Mouse (Mus musculus): ENCODE measurements around the gene 4931406P16Rik. TPM values are rescaled to one million over a fixed set of nuclear protein-coding genes. Genes with fewer than 3 reads are reported as not detected.

Gene 4931406P16Rik
- polyA plus RNA-seq, 3 experiments from 2014 or later: 25.3 to 31.5 (median 30.0) TPM

DNA sequence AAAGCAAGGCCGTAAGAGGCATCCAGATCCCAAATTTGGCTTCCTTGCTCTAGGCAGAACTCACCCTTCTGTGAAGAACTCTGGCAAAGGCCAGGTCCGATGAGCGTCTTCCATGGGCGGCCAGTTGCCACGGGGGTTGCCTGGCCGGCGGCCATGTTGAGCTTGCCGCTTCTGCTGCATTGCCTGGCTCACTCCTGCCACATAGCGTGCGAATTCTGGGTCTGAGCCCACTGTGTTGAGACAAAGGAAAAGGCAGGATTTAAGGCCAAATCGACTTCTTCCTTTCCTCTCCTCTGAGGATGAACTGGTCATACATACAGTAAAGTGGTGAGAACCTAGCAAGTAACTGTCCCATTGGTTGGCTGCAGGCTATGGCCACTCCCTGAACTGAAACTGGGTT is 71.2 kb downstream of the 4931406P16Rik start:
- no peak for ATAC-seq

DNA sequence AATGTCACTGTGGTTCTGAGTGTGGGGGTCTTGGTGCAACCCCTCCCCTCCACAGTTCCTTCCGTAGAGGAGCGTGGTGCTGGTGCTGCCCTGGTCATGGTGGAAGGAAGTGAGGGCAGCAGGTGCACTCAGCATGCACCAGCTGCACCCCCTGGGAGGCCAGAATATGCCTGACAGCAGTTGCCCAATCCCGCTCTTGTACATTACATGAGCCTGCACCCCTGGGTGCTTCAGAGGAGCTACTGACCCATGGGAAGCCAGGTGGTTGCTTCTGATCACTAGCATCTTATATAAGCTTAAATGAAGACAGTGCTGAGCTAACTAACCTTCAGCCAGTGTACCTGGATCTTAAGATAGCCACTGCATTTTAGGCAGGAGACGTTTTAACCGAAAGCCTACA is 75.3 kb downstream of the 4931406P16Rik start:
- ATAC-seq: no peak

DNA sequence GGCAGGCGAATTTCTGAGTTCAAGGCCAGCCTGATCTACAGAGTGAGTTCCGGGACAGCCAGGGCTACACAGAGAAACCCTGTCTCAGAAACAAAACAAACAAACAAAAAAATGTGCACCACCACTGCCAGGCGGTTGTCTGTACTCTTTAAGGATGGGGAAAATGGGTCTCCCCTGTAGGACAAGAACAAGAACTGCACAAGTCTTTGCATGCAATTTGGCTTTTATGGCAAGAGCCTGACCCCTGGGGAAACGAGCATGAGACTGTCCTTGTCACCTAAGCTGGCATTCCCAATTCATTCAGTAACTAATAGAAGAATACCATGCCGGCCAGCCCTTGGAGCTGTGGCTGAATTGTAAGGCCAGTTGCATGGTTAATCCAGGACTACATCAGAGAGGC is 77.7 kb downstream of the 4931406P16Rik start:
- no peak for ATAC-seq

DNA sequence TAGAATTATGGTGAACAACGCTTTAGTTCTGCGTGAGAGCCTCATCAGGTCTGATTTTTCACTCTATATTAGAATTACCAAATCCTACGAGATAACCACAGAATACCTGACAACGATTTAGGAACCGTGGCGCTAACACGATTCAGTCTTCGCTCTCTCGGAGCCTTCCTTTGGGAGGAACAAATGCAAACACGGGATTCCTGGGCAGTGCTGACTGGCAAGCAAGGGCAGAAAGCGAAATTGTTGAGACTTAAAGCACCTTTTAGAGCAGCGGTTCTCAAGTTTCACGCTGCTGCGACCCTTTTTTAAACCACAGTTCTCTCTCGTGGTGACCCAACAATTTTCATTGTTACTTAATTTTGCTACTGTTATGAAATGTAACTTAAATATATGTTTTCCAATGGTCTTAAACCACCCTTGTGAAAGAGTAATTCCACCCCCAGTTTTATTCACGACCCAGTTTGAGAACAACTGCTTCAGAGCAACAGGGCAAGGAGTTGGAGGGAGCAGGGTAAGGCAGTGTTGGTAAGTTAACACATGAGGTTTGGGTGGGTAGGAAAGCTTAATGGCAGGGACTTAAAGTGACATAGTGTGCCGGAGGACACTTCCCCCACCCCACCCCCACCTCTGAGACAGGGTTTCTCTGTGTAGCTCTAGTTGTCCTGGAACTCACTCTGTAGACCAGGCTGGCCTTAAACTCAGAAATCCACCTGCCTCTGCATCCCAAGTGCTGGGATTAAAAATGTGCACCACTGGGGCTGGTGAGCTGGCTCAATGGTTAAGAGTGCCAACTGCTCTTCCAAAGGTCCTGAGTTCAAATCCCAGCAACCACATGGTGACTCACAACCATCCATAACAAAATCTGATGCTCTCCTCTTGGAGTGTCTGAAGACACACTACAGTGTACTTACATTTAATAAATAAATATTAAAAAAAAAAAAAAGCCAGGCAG is 78.5 kb downstream of the 4931406P16Rik start:
- no peak for ATAC-seq

DNA sequence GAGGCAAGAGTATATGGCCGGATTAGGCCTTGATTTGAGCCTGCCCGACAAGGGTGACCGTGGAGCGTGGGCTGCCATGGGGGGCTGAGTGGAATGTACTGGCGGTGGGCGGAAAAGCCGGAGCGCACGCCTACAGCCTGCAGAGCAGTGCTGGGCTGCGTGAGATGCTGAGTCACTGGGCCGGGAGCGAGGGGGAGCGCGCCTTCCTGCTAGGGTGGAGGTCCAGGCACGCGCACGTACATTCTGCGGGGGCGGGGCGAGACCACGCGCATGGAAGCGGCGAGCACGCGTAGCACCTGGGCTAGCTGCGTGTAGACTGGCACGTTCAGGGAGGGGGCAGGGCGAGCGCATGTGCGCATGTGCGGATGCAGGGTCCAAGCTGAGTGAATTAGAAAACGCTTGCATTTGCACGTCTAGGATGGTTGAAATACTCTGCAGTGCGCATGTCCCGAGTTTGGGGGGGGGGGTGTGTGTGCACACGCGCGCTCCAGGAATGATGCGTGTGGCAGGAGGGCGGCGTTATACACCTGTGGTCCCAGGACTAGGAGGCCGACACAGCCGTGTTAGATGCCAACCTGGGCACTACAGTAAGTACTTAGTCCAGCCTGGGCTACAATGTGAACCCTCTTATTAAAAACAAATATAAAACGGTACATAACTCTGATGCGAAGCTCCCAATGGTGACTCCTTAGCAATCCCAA is 79.3 kb downstream of the 4931406P16Rik start:
- ATAC-seq: peak; percentile 85

DNA sequence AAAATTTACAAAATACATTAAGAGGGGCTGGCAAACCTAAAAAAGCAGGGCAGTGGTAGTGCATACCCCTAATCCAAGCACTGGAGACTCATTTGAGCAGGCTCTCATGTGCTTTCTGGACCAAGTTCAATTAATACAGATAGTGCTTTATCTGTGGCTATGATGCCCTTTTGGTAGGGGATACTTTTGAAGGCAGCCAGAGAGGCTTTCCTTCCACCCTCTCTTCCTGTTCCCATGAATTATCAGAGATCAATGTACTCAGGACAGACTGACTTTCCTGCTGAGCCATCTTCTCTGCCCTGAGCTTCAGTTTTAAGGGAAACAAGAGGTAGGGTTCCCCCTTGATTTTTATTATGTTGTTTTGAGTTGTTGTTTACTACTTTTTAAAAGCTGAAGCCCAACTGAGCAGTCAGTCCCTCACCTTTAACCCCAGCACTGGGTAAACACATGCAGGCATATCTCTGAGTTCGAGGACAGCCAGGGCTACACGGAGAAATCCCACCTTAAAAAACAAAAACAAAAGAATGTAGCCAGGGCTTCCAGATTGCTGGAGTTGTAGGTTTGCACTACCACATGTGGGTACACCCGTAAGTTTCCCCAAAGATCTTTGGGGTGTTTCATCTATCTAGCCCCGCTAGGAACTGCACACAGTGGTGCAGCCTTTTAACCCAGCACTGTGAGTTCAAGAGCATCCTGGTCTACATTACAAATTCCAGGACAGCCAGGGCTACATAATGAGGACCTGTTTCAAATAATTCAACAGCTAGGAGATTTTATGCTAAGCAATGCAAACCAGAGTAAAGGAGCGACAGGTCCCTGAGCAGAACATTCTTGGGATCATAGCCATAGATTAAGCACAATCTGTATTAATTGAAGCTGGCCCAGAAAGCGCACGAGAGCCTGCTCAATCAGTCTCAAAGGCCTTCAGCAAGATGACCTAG is 80.3 kb downstream of the 4931406P16Rik start:
- ATAC-seq: no peak

DNA sequence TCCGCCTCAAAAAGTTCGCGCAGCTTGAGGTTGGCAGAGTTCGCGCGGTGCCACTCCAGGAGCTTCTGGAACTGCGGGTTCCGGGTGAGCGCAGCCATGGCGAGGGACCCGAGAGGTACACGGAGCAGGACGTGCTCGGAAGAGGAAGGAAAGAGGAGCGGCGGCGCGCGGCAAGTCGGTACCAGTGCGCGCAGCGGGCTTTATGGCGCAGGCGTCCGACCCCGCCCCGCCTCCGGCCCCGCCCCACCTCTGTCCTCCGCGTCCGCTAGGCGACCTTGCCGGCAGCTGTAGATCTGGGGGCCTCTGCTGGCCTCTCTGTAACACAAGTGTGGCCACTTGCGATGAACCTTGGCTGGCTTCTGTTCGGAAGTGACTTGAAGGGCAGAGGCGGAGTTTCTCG is 83.2 kb downstream of the 4931406P16Rik start, which contains the start of gene Gpi1:
Gpi1 (minus strand) TSS at position 221 of the 400 bp plus-strand sequence.
- ATAC-seq: peak; percentile 56

DNA sequence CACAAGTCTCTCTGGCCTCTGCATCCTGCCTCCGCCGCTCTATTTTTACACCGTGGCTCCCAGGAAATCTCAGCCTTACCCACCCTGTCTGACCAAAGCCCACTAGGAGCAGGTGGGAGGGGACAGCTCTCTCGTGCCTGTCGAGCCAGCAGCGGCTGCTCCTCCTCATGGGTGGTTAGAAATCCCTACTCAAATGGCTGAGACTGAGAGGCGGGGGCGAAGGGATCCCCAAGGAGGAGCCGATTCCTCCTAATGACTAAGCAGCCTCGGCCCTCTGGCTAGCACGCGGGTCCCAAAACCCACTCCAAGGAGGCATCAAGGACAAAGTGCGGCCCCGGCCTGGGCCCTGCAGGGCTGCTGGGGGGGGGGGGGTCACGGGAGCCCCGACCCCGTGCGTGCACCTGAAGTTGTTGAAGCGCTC is 83.7 kb downstream of the 4931406P16Rik start:
- no peak for ATAC-seq

DNA sequence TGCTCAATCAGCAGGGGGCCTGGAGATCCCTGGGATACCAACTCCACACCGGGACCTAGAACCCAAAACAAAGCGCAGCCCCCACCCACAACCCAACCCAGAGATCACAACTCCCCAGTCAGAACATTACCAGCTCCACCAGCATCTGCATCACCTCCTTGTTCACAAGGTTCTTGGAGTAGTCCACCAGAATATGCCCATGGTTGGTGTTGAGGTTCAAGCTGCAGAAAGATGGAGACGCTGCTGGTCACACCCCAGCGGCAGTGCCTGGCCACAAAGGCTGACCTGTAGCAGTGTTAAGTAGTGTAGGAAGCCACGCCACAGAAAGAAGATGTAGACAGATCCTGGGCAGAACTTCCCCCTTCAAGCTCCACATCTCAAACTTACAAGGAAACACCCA is 84.2 kb downstream of the 4931406P16Rik start:
- no peak for ATAC-seq

DNA sequence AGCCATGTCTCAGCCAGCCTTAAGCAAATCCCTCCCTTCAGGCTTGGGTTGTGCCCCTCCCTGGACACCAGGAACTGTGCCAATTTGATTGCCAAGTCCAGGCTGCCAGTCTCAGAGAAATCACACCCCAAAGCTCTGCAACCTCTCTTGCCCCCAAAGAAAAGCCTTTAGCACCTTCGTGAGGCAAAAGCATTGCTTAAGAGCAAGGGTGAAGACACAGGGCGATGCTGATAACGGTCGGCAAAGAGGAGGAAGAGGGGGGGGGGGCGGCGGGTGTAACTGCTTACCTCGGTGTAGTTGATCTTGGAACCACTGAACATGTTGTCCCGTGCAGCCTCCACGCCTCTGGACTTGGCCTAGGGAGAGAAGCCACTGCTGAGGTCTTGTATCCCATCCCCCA is 84.7 kb downstream of the 4931406P16Rik start:
- no peak for ATAC-seq

DNA sequence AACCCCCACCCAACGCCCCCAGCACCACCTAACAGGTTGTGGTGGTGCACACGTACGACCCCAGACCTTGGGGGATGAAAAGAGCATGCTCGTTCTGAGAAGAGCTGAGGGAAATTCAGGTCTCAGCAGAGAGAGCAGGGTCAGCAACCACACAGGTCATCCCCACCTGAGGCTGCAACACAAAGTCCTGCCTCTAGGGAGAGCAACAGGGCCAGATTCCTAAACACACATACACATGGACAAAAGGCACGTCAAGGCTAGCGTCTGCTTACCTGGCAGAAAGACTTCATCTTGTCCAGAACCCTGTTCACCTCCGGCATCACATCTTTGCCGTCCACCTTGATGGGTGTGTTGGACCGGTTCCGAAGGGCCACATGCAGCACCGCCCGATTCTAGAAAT is 86.5 kb downstream of the 4931406P16Rik start:
- ATAC-seq: no peak

DNA sequence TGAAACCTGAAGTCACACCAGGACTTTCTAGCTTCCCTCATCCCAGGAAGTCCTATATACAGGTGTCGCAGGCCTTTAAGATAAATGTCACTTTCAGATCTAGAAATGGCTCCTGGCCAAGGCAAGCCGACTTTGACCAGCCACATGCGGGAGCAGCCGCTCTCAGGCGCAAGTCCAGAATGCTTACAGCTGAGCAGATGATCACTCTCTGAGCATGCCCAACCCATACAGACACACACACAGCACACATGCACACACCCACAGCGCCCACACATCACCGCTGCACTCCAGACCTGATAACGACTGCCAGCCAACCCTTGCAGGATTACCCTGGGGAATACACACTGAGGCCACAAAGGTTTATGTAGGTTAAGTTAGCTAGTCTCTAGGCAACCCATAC is 87.3 kb downstream of the 4931406P16Rik start:
- no peak for ATAC-seq

DNA sequence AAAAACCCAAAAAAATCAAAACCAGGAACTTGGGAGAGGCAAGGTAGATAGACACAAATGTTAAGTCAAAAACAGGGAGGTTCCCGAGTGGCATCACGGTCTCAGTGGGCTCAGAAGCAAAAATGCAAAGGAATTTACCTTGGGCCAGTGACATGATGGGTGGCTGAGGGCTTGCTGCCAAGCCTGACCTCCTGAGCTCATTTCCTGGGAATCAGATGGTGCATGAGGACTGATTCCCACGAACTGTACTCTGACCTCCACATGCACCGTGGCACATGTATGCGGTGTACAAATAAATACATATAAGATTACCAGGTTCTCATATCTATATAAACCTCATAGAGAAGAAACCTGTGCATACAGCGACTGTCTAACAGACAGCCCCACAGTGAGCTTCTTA is 89.0 kb downstream of the 4931406P16Rik start:
- no peak for ATAC-seq

DNA sequence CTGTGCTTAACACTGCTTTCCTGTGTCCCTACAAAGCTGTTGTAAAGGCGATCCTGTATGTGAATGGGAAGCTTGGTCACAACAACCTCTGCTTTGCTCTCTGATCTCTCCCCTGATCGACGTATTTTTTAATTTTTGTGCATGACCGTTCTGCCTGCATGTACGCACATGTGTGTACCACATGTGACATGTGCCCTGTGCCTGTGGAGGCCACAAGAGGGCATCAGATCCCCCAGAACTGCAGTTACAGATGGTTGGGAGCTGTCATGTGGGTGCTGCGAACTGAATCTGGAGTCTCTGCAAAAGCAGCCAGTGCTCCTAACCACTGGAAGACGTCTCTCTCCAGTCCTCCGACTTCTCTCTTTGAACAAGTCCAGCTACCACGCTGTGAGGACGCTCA is 91.0 kb downstream of the 4931406P16Rik start:
- no peak for ATAC-seq

DNA sequence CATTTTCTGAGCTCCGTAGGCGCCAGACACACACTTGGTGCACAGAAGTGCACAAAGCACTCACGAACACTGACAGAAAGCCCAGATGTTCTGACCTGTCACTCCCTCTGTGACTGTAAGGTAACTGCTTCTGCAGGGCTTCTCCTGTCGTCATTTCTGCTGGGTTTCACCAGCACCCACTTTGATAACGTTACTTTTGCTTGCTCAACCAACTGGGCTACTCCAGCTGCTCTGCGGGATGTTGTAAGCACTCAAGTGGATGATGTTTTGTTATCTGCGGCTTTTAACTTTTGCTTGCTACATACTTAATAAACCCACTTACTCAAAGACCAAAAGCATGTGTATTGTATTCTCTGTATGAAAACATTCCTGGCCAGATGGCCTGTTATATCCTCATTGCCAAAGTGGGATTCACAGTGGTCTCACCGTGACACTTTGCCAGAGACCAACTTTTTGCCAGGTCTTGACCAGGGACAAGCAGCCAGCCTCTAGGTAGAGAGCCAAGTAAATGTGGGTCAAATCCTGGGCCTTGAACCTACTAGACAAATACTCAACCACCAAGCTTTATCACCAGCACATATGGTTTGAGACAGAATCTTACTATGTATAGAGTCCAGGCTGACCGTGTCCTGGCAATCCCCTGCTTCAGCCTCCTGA is 91.6 kb downstream of the 4931406P16Rik start:
- no peak for ATAC-seq

DNA sequence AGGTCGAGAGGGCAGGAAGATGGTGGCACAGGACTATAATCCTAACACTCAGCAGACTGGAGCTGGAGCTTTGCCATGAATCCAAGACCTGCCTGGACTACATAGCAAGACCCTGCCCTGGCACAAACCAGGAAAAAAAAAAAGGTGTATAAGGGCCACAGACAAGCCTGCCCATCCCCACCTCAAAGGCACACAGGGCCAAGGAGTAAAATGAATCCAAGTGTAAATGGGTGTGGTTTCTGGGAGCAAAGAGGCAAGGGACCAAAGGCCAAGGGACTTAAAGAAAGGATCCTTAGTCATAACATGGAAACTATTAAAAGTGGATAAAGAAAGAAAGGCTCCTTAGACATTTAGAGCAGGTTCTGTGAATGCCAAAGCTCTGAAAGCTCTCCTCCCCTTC is 94.9 kb downstream of the 4931406P16Rik start:
- no peak for ATAC-seq

DNA sequence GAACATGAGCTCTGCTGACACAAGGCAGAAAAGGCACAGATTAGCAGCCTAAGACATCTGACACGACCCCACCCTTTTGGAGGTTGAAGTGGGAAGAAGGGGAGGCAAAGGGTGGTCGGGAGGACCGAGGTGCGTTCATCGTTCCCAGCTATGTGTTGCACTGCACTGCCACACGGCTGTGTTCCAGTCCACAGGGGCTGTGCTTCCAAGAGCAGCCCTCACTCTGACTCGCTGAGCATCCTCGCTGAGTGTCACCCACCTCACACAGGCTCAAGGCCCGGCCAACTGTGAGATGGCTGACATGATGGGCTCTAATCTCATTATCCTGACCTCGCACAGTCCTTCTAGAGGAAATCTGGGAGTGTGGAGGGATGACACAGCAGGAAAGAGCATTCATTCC is 96.9 kb downstream of the 4931406P16Rik start:
- no peak for ATAC-seq

DNA sequence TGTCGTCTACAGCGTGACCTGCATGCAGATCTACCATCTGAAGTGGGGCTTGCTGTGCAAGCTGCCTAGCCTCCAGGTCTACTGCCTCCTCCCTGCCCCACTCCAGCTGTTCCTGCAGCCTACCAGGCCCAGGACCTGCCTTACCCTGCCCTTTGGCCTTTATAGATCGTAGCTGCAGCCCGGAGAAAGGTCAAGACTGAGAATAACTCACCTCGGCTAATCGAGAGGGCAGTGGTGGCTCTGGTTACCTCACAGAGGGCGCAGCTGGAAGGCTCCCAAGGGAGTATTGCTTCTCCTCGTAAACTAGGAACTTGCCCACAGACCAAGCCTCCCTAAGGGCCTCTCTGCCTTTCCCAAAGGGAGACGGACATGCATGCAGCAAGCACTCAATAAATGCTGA is 97.9 kb downstream of the 4931406P16Rik start:
- ATAC-seq: no peak

DNA sequence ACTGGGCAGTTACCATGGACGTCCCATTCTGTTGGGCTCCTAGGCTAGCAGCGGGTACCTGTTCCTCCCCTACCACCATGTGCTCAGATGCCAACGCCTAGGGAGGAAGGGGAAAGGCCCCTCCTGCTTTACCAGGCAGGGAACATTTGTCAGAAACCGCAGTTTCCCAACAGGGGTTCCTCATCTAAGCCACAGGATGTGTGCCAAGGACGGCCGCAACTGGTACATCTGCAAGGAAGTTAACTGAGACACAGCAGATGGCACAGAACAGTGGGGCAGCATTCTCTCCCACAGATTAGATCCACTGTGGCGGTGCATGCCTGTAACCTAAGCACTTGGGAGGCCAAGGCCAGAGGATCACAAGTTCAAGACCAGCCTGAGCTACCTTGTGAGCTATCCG is 98.7 kb downstream of the 4931406P16Rik start:
- no peak for ATAC-seq

DNA sequence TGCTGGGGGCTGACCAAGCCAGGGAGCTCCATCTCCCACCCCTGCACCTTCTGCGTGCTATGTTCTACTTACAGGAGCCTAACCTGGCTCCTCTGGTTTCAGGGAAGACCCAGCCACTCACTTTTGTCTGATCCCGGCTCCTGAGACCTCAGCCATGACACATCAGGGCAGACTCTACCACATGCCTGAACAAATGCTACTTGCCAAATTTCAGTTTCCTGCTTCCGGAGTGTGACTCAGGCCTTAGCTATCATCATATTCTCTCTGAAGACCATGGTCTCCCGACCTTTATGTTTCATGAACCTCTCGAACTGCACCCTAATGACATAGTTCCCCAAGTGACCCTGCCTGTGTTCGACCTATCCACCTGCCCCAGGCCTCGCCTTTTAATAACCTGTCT is 100.1 kb downstream of the 4931406P16Rik start:
- ATAC-seq: no peak

DNA sequence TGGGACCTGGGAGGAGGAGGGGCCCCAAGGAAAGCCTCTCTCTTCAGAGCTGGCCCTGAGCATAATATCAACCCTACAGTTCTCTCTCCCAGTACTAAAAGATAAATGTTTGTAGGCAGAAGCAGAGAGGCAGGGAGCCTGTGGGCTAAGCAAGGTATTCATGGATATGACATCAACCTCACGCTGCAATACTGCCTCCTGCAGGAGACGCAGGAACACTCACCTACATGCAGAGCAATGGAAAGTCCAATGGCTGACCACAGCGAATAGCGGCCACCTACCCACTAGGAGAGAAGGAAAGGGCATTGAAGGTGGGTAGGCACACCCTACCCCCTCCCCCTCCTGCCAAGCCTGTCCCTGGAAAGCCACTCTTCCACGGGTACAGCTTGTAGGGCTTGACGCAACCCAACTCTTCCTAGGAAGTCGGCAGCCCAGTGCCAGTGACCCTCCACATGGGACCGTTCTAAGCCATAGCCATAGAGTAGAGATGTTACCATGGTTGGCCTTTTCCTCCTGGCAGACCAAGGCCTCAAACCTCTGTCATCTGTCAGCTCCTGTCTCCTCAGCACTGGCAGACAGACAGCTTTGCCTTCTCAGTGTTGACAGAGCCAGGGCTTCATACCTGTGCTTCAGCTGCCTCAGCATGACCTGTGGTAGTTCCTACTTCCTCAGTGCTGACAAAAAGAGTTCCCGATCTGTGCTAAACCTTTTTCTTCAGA is 105.2 kb downstream of the 4931406P16Rik start:
- no peak for ATAC-seq

All from inflammation-experienced regulatory T-cells, adult 6 months (primary cell).